Mouse (Mus musculus) kidney, postnatal 10 days (tissue): ENCODE results near the gene Tubb2b.

Experiments
- DNase-seq: peaks from one replicate; pipeline ENCODE4 v3.0.0; 2021; ENCODE audit warnings: mixed read lengths

Tubb2b gene

GRCm38 (mm10) chr13:34134276-34134675 lies 4.0 kb upstream of the Tubb2b start:
- no peak for DNase-seq

GRCm38 (mm10) chr13:34133326-34134071 lies 3.2 kb upstream of the Tubb2b start:
- DNase-seq: peak; percentile 26

- DNase-seq: no peak
These were observed 2.6 kb upstream of the Tubb2b start for GRCm38 (mm10) chr13:34132875-34133274.

- peak; percentile 17 for DNase-seq
These were observed 2.0 kb upstream of the Tubb2b start for GRCm38 (mm10) chr13:34132299-34132698.

- peak; percentile 51 for DNase-seq
These were observed 1.4 kb upstream of the Tubb2b start for GRCm38 (mm10) chr13:34131708-34132060.

- peak; percentile 36 for DNase-seq
These were observed 893 bp upstream of the Tubb2b start for GRCm38 (mm10) chr13:34131011-34131707.

- DNase-seq: peak; percentile 77
These were observed 611 bp downstream of the Tubb2b start for GRCm38 (mm10) chr13:34129485-34130225.

GRCm38 (mm10) chr13:34128276-34129114 lies 1.8 kb downstream of the Tubb2b start:
- peak; percentile 58 for DNase-seq

- peak; percentile 53 for DNase-seq
These were observed 4.6 kb downstream of the Tubb2b start for GRCm38 (mm10) chr13:34125711-34126110.

GRCm38 (mm10) chr13:34120536-34120935 lies 9.7 kb downstream of the Tubb2b start:
- no peak for DNase-seq

- DNase-seq: no peak
These were observed 10.9 kb downstream of the Tubb2b start for GRCm38 (mm10) chr13:34119406-34119805.

- DNase-seq: no peak
These were observed 11.4 kb downstream of the Tubb2b start for GRCm38 (mm10) chr13:34118816-34119215.

- no peak for DNase-seq
These were observed 13.8 kb downstream of the Tubb2b start for GRCm38 (mm10) chr13:34116508-34116907.

GRCm38 (mm10) chr13:34114654-34115053 lies 15.6 kb downstream of the Tubb2b start:
- no peak for DNase-seq

- no peak for DNase-seq
These were observed 17.2 kb downstream of the Tubb2b start for GRCm38 (mm10) chr13:34113086-34113485.

- no peak for DNase-seq
These were observed 17.7 kb downstream of the Tubb2b start for GRCm38 (mm10) chr13:34112369-34113081.

GRCm38 (mm10) chr13:34111878-34112277 lies 18.4 kb downstream of the Tubb2b start:
- DNase-seq: no peak

- peak; percentile 63 for DNase-seq
These were observed 19.2 kb downstream of the Tubb2b start for GRCm38 (mm10) chr13:34111019-34111418.

- DNase-seq: peak; percentile 43
These were observed 20.6 kb downstream of the Tubb2b start for GRCm38 (mm10) chr13:34109677-34110058.

- DNase-seq: no peak
These were observed 21.1 kb downstream of the Tubb2b start for GRCm38 (mm10) chr13:34109035-34109676.

- no peak for DNase-seq
These were observed 23.3 kb downstream of the Tubb2b start for GRCm38 (mm10) chr13:34106999-34107398.

- DNase-seq: no peak
These were observed 24.0 kb downstream of the Tubb2b start for GRCm38 (mm10) chr13:34106256-34106655.
